Mouse (Mus musculus): Measurements from ENCODE around the gene Tpi1. TPM values are rescaled to one million over a fixed set of nuclear protein-coding genes. Genes with fewer than 3 reads are reported as not detected.

Gene Tpi1
- polyA plus RNA-seq, 1 experiment from 2014 or later = 809 TPM

GRCm38 (mm10) chr6:124829799-124830700 lies 16.0 kb upstream of the Tpi1 start:
- Histone ChIP-seq H3K4me2 (replicated peaks) (peak overlapping the region; percentile 95), H3K36me3 (peaks cover 38% of the 10 kb centered on the region), H3K9me3 (replicated peaks) (no peaks in the 10 kb centered on the region), H3K4me1 (peaks cover 30% of the 10 kb centered on the region), H3K27me3 (no peaks in the 10 kb centered on the region), H3K9ac (peak overlapping the region; percentile 65), H3K27ac (replicated peaks) (peak overlapping the region; percentile 93), H3K4me3 (replicated peaks) (peak overlapping the region; percentile 82)
- WGBS = under 1% methylated on average over 38 of the region's 38 CpGs
- ATAC-seq (ENCODE audit: insufficient number of reproducible peaks, low FRiP score, low TSS enrichment, low read depth) = peak; percentile 88

GRCm38 (mm10) chr6:124828868-124829798 lies 15.0 kb upstream of the Tpi1 start, which contains the start of the genes Usp5 and Cdca3:
Gene Usp5 (minus strand): TSS chr6:124829484.
Gene Cdca3 (plus strand): TSS chr6:124829547.
- ATAC-seq (ENCODE audit: insufficient number of reproducible peaks, low FRiP score, low TSS enrichment, low read depth) = peak; percentile 95
- Histone ChIP-seq H3K4me3 (replicated peaks) (peak within 1 kb of the TSS; percentile 82), H3K27me3 (no peaks in the 10 kb centered on the region), H3K9me3 (replicated peaks) (no peaks in the 10 kb centered on the region), H3K36me3 (peaks cover 46% of the 10 kb centered on the region), H3K4me2 (replicated peaks) (peak within 1 kb of the TSS; percentile 95), H3K9ac (peak within 1 kb of the TSS; percentile 65), H3K27ac (replicated peaks) (peak within 1 kb of the TSS; percentile 93), H3K4me1 (peaks cover 30% of the 10 kb centered on the region)
- under 1% methylated on average over 55 of the region's 55 CpGs for WGBS

- peaks cover 27% of the 10 kb centered on the region for H3K4me1 ChIP-seq
- WGBS = 18% methylated on average over 10 of the region's 10 CpGs
- H3K4me3 ChIP-seq (replicated peaks) = peak overlapping the region; percentile 82
- H3K36me3 ChIP-seq = peaks cover 50% of the 10 kb centered on the region
- H3K27ac ChIP-seq (replicated peaks) = peak overlapping the region; percentile 81
- H3K9me3 ChIP-seq (replicated peaks) = no peaks in the 10 kb centered on the region
- ATAC-seq (ENCODE audit: insufficient number of reproducible peaks, low FRiP score, low TSS enrichment, low read depth) = no peak
- H3K9ac ChIP-seq = peak overlapping the region; percentile 37
- peak overlapping the region; percentile 85 for H3K4me2 ChIP-seq (replicated peaks)
- no peaks in the 10 kb centered on the region for H3K27me3 ChIP-seq
These were observed 14.1 kb upstream of the Tpi1 start for GRCm38 (mm10) chr6:124828101-124828592.

GRCm38 (mm10) chr6:124822049-124822448 lies 8.0 kb upstream of the Tpi1 start:
- no peak for ATAC-seq (ENCODE audit: insufficient number of reproducible peaks, low FRiP score, low TSS enrichment, low read depth)

GRCm38 (mm10) chr6:124820891-124821290 lies 6.8 kb upstream of the Tpi1 start:
- 90% methylated on average over 5 of the region's 5 CpGs for WGBS
- Histone ChIP-seq H3K9me3 (replicated peaks) (no peaks in the 10 kb centered on the region), H3K27ac (replicated peaks) (no peak overlapping the region), H3K36me3 (peaks cover 98% of the 10 kb centered on the region), H3K4me1 (no peaks in the 10 kb centered on the region), H3K27me3 (no peaks in the 10 kb centered on the region), H3K9ac (no peak overlapping the region), H3K4me2 (replicated peaks) (no peak overlapping the region), H3K4me3 (replicated peaks) (no peak overlapping the region)
- ATAC-seq (ENCODE audit: insufficient number of reproducible peaks, low FRiP score, low TSS enrichment, low read depth) = no peak

More at GRCm38 (mm10) chr6:124822049-124822448, 8.0 kb upstream of the Tpi1 start:
- 94% methylated on average over 4 of the region's 4 CpGs for WGBS
- H3K36me3 ChIP-seq = peaks cover 94% of the 10 kb centered on the region
- no peaks in the 10 kb centered on the region for H3K9me3 ChIP-seq (replicated peaks)
- no peaks in the 10 kb centered on the region for H3K27me3 ChIP-seq
- no peak overlapping the region for H3K4me3 ChIP-seq (replicated peaks)
- H3K4me2 ChIP-seq (replicated peaks) = no peak overlapping the region
- H3K9ac ChIP-seq = no peak overlapping the region
- H3K27ac ChIP-seq (replicated peaks) = no peak overlapping the region
- no peaks in the 10 kb centered on the region for H3K4me1 ChIP-seq

GRCm38 (mm10) chr6:124817971-124818370 lies 3.9 kb upstream of the Tpi1 start:
- H3K4me1 ChIP-seq = peaks cover 11% of the 10 kb centered on the region
- no peak overlapping the region for H3K4me2 ChIP-seq (replicated peaks)
- peaks cover 77% of the 10 kb centered on the region for H3K36me3 ChIP-seq
- ATAC-seq (ENCODE audit: insufficient number of reproducible peaks, low FRiP score, low TSS enrichment, low read depth) = no peak
- H3K27ac ChIP-seq (replicated peaks) = no peak overlapping the region
- H3K9ac ChIP-seq = no peak overlapping the region
- WGBS = 85% methylated on average over 8 of the region's 8 CpGs
- H3K4me3 ChIP-seq (replicated peaks) = no peak overlapping the region
- H3K9me3 ChIP-seq (replicated peaks) = no peaks in the 10 kb centered on the region
- H3K27me3 ChIP-seq = no peaks in the 10 kb centered on the region

- Histone ChIP-seq H3K9ac (no peak overlapping the region), H3K4me3 (replicated peaks) (no peak overlapping the region), H3K4me1 (peaks cover 15% of the 10 kb centered on the region), H3K27ac (replicated peaks) (no peak overlapping the region), H3K4me2 (replicated peaks) (no peak overlapping the region), H3K27me3 (no peaks in the 10 kb centered on the region), H3K36me3 (peaks cover 73% of the 10 kb centered on the region), H3K9me3 (replicated peaks) (no peaks in the 10 kb centered on the region)
- no peak for ATAC-seq (ENCODE audit: insufficient number of reproducible peaks, low FRiP score, low TSS enrichment, low read depth)
- WGBS = 96% methylated on average over 8 of the region's 8 CpGs
These were observed 3.5 kb upstream of the Tpi1 start for GRCm38 (mm10) chr6:124817563-124817962.

- Histone ChIP-seq H3K4me1 (peaks cover 20% of the 10 kb centered on the region), H3K9ac (no peak overlapping the region), H3K36me3 (peaks cover 72% of the 10 kb centered on the region), H3K27ac (replicated peaks) (no peak overlapping the region), H3K4me2 (replicated peaks) (no peak overlapping the region), H3K4me3 (replicated peaks) (no peak overlapping the region), H3K9me3 (replicated peaks) (no peaks in the 10 kb centered on the region), H3K27me3 (no peaks in the 10 kb centered on the region)
- WGBS = 93% methylated on average over 11 of the region's 11 CpGs
- no peak for ATAC-seq (ENCODE audit: insufficient number of reproducible peaks, low FRiP score, low TSS enrichment, low read depth)
These were observed 3.0 kb upstream of the Tpi1 start for GRCm38 (mm10) chr6:124817125-124817524.

- ATAC-seq (ENCODE audit: insufficient number of reproducible peaks, low FRiP score, low TSS enrichment, low read depth) = no peak
These were observed 2.5 kb upstream of the Tpi1 start for GRCm38 (mm10) chr6:124816611-124817010.

GRCm38 (mm10) chr6:124814858-124815774 lies 1.0 kb upstream of the Tpi1 start:
- Histone ChIP-seq H3K9me3 (replicated peaks) (no peaks in the 10 kb centered on the region), H3K4me2 (replicated peaks) (peak overlapping the region; percentile 79; the same call in 1 of the 2 replicates), H3K27ac (replicated peaks) (peak overlapping the region; percentile 94; the same call in 1 of the 2 replicates), H3K4me1 (peaks cover 33% of the 10 kb centered on the region), H3K36me3 (peaks cover 69% of the 10 kb centered on the region), H3K9ac (no peak overlapping the region), H3K4me3 (replicated peaks) (no peak overlapping the region), H3K27me3 (no peaks in the 10 kb centered on the region)
- no peak for ATAC-seq (ENCODE audit: insufficient number of reproducible peaks, low FRiP score, low TSS enrichment, low read depth)
- WGBS = 67% methylated on average over 9 of the region's 9 CpGs

More at GRCm38 (mm10) chr6:124816611-124817010, 2.5 kb upstream of the Tpi1 start:
- no peak overlapping the region for H3K4me2 ChIP-seq (replicated peaks)
- H3K27me3 ChIP-seq = no peaks in the 10 kb centered on the region
- no peak overlapping the region for H3K9ac ChIP-seq
- H3K4me3 ChIP-seq (replicated peaks) = no peak overlapping the region
- peaks cover 72% of the 10 kb centered on the region for H3K36me3 ChIP-seq
- H3K9me3 ChIP-seq (replicated peaks) = no peaks in the 10 kb centered on the region
- 82% methylated on average over 4 of the region's 4 CpGs for WGBS
- H3K4me1 ChIP-seq = peaks cover 25% of the 10 kb centered on the region
- no peak overlapping the region for H3K27ac ChIP-seq (replicated peaks)
